Mouse (Mus musculus) frontal cortex, postnatal 25 days (tissue): ENCODE measurements around the gene Rps6ka2.
"Not testable (repeated sequence)": the region's sequence is repeated elsewhere in the genome, so short reads cannot be mapped to it uniquely, and the experiment has no call there.

Source experiments
- DNase-seq, 2 experiments: peaks; one replicate each; pipeline ENCODE4 v3.0.0; 2022; ENCODE audit warnings: low spot score in 2 of 2

Rps6ka2 gene

DNA sequence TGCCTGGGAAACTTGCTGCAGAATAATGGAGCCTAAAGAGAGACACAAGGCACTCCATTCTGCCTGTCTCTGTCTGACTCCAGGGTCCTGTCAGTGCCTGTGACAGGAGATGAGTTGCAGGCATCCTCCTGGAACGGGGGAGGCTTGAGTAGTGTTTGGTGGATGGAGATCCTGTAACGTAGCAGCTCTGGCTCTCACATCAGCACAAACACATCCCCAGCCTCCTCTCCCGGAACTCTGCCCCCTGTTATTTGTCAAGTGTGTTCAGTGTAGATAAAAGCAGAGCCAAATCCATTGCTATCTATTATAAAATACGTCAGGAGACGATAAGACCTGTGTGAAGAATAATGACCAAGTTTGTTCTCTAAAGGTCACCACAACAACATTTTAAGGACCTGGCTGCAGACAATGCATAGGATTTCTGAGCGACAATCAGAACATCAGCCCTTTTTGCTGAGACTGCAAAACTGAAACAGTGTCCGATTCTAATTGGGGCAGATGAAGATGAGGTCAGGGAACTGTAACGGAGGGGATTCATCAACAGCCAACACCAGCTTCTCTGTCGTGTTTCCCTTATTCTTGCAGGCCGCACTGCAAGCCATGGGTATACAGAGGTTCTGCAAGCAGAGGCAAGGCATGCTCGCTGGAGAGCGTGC, 99.4 kb downstream of the Rps6ka2 start:
- no peak for DNase-seq

DNA sequence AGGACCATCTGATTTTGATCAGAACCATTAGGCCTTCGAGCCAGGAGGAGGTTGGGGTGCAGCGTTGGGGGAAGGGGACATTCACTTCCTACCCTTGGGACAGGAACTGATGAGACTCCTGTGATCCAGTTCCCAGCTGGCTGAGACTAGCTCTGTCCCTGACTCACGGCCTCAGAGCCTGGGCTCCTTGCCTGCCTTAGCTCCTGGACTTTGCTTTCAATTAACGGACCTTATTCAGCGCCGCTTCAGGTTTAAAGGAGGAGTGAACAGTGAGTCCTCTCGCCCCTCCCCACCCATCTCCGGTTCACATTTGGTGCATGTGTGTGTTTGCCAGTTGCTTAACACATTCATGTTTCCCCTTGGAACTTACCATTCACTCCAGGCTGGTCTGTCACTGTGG, 100.6 kb downstream of the Rps6ka2 start:
- no peak for DNase-seq

DNA sequence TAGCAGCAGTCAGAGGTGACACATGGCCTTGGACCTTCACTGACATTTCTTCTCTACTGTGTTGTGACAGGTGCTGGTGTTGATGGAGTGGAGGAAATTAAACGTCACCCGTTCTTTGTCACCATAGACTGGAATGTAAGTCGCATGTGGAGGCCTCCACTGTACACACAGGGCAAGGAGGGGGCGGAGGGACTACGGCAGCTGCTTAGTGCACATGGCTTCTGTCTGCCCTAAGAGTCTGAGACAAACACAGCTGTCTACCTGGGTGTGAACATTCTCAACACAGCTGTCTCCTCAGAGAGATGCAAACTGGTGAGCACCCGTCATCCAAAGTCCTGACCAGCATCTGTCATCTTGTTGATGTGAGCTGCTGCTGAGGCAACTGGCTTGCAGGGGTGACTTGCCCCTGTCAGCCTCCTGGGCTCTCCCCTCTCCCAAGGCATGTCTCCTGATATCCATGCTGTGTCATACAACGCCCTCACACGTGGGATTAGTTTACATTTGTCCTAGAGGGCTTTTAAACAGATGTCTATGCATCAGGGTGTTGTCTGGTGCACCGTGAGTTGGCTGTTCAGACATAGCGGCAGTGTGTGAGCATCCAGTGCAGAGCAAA, 101.7 kb downstream of the Rps6ka2 start:
- no peak for DNase-seq

DNA sequence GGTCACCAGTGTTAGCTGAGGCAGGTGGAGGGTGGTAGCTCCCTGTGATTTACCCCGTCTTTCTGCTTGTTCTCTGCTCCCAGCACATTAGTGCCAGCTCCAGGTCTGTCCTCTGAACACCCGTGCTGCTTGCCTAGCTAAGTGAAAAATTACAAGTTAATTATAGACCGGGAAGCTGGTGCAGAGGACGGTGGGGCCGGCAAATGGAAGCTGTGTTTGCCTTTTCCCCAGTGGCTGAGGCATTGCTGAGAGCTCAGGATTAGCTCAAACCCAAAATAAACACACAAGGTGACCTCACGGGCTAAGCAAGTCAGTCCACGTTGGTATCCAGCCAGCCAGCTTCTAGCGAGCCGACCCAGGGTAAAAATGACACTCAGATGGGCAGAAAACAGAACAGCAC, 103.1 kb downstream of the Rps6ka2 start:
- DNase-seq: no peak

DNA sequence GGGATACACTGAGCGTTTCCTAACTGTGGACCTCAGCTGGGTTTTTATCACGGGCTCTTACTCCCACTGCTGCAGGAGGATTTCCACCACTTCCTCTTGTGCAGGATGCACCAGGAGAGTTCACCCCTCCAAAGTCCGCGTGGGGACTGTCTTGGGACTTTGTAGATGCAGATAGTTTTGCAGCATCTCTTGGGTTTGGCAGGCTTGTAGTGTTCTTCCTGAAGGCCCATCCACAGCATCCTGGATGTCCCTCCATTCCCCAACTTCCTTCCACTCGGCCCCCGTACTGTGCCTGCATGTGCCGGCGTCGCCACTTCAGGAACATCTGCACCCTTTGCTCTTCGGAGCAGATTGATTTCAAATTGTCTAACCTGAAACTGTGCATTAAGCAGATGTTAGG, 103.9 kb downstream of the Rps6ka2 start:
- no peak for DNase-seq

DNA sequence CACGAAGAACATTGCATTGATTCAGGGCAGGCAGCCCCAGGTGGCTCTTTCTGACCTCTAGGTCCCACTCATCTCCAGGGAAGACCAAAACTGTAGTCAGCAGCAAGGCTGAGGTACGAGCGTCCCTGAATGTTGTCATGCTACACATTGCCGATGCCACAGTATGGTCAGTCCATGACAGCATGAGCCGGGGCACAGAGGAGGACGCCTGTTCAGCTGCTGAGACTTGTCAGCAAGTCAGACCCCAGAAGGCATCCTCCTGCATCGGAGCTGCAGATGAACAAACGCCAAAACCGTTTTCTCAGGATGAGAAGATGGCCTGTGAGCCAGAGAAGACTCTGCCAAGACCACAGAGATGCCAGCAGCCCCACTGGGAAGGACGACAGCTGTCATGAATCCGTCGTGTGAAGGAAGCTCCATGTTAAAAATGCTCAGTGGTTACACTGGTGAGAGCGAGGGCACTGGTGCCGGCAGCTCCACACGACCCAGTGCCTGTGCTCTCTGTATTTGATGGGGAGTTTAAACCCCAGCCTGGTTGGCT, 108.9 kb downstream of the Rps6ka2 start:
- DNase-seq: no peak

DNA sequence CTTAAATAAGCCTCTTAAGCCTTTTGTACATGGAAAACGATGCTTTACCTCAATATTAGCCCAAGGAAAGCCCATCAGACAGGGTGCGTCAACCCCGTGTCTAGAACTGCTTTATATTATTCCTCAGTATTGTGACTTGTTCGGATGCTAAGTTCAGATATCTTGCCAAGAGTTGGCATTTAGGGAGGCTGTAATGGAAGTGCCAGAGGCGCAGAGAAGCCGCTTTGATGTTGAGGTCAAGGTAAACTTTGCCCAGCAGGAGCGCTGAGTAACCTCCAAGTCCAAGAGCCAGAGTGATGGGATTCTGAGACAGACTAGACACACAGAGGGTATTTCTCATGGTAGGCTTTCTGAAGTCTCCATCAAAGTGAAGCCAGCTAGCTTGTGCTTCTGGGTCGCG, 109.3 kb downstream of the Rps6ka2 start:
- DNase-seq: no peak

DNA sequence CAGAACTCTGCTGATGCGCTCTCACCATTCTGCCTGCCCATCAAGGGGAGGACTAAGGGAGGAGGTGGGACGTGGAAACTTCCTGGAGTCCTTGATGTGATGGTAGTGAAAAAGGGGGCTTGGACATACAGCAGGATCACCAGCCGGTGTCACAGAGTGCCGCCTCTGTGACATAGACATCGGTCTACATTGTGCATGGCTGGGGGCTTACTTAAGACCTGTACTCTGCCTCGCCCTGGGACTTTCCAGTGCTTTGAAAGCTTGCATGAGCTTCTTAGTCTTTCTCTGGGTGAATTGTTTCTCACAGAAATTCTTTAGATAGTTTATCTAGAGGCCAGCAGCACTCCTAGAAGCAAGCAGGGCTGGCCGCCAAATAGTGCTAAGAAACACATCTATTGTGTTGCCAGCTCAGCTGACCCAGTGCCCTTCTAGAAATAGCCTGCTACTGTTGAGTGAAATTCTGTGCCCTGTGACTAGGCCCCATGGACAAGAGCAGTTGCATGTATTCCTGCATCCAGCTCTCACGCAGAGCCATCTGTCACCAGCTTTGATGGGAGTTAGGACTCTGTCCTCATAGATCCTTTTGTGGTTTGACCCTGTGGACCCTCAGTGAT, 114.5 kb downstream of the Rps6ka2 start:
- no peak for DNase-seq

DNA sequence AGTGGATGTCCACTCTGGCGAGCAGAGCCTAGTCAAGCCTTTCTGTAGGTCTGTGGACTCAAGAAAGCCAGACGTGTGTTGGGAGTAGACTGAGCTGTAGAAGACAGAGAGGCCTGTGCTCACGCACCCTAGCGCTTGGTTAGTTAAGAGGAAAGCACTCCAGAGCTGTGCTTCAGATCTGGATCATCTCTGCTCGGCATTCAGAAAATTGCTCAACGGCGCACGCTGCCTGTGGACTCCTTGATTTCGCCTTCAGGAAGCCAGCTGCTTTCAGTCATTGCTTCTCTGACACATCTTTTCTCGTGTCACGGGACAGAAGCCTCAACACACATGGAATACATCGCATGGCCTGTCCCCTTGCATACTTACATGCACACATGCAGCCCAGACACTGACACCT, 115.4 kb downstream of the Rps6ka2 start:
- DNase-seq: no peak

DNA sequence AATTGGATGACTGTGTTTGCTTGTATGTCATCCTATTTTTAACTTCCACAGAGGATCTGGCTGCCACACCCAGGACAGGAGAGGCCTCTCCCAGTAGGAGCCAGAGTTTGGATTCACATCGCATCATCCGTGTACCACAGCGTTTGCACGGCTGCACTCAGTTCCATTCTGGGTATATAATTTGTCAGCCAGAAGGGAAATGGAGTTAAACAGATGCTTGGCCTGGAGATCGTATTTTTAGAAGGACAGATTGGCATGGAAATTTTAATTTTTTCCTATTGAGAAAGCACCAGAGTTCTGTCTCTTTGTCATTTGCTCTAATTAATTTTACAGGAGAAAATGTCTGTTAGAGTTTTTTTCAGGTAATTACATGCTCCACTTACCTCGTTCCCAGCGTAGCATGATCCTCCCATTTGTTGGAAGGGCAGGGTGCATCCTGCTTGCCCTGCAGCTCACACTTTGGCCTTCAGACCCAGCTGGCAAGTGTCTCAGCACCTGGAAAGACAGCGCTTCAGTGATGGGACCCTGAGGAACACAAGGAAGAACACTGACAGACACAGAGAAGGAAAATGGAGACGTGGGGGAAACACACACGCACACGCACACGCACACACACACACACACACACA, 116.6 kb downstream of the Rps6ka2 start:
- no peak for DNase-seq

DNA sequence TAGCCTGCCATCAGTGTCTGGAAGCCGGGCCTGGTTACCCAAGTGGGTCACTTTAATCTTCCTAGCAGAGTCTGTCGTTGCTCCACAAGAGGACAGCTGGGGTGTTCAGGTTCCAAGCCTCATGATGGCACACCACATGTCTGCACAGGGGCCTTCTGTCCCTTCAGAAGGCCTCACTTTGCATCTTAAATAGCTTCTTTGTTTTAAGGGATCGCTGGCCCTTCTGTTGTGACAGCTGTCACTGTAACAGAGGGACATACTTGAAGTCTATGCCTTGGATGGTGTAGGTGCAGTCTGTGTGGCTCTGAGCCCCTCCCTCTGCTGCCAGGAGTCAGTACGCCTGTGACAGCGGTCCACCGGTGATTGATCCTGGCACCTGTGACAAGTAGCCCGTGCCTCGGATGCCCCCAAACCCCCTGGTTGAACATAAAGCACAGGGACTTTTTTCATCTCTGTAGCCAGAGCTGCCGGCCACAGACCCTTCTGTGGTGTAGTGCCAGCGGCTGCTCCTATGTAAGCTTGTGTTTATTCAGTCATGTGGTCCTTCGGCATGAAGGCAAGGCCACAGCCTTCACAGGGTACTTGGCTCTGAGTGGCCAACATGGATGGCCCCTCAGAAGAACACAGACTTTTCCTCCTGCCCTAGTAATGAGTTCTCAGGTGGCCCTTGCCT, 122.2 kb downstream of the Rps6ka2 start:
- no peak for DNase-seq

DNA sequence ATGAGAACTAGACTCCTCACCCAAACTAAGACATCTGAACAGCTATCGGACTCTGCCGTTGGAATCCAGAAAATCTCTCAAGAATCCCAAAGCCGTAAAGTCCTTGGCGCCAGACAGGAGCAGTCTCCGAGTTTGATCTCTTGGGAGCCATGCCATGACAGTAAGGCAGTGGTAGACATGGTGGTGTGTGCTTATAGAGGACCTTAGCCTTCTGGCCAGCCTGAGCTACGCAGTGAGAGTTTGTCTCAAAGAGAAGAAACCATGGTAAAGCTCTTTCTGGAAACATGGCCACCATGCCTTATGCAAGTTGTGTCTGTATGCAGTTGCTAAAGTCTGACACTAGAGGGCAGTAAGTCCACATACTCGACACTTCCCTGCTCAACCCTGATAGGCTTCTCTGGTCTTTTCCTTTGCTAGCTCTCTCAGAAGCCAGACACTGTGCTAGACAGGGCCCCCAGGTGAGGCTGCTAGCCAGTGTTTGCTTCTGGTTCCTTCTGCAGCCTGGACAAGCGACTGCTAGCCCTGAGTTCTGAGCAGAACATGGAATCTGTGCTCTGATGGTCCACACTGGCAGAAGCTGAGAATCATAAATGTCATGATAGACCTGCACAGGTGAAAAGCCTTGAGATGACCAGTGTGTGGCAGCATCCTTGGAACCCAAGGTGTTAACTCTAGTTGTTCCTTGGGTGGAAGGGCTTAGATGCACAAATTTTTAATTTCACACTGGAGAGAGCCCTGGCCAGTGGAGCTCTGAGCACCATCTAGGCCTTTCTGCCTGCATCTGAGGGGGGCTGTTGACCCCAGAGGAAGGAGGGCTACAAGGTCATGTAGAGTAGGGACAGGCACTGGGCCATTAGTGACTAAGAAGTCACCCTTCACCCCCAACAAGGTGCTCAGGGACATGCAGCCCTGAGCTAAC, 136.6 kb downstream of the Rps6ka2 start:
- DNase-seq: peak in 1 of 2 experiments; percentile 36

DNA sequence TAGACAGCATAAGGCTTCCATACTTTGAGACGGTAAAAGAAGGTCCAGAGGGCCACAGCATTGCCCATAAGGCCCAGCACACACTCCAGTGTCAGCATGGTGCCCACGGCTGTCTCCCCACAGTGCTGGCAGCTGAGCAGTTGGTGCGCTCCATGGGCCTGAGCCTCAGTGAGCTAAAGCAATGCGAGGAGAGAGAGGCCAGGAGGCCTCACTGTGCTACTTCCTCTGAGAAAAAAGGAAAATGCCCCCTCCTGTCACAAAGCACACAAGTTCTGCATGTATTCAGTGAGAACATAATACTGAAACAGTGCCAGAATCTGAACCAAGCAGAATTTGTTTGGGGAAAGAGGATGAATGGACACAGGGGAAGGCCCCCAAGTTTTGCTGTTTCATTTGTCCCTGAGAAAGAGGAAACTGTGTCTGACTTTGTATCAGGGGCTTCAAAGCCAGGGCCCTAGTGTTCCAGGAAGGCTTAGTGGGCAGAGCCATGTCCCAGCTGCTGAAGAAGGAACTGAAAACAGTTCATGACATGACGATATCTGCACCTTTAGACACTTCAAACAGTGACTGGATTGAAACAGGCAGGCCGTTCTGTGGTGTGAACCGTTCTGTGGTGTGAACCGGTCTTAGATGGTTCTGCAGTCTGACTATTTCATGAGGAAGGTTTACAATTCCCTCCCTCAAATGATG, 145.9 kb downstream of the Rps6ka2 start:
- DNase-seq: not testable (repeated sequence)

DNA sequence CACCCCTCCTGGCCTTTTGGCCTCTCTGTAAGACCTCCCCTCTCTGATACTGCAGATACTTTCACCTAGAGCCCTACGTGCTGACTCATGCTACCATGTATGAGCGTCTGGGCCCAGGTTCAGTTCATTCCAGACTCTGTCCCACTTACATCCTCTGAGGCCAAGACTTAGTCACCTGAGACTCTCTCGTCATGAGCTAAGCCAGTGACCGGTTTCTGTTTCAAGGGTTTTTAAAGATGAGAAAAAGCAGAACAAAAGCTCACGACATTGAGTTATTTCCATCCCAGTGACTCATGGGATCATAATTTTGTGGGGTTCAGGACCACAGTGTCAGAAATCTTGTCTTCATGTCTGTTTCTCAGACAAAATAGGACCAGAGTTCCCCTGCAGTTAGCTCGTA, 149.9 kb downstream of the Rps6ka2 start:
- not testable (repeated sequence) for DNase-seq

DNA sequence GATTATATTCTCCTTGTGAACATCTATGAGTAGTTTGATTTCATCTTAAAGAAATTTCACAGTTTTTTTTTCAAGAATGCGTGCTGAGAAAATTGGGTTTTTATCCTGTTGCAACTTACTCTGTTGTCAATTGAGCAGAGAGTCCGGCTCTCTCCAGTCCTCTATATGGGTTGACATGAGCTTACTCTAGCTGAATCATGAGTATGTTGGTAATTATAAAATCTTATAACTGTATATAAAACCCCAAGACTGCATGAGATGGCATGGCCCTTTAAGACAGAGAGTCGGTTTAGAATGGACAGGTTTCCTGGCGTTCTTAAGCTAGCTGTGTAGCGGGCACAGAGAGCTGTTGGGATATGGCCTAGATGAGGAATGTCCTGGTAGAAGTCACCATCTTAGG, 154.4 kb downstream of the Rps6ka2 start, which contains the start of gene Tcp10a:
Gene Tcp10a (plus strand): TSS at position 301 of the 400 bp plus-strand sequence.
- not testable (repeated sequence) for DNase-seq

DNA sequence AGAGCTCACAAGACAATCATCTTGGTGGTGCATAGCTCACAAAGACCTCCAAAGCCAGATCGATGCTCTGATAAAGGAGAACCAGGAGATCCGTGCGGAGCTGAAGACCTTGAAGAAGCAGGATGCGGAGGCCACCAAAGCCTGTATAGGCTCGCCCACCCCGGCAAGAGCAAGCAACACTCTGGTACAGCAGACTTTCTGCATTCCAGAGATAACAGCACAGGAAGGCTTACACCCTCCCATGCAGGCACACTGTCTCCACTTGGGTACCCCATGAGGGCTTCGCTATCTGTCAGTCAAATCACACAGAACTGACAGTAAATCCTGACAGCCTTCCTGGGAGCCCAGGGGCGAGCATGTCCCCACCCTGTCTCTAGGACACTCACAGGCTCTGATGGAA, 156.5 kb downstream of the Rps6ka2 start:
- DNase-seq: not testable (repeated sequence)

DNA sequence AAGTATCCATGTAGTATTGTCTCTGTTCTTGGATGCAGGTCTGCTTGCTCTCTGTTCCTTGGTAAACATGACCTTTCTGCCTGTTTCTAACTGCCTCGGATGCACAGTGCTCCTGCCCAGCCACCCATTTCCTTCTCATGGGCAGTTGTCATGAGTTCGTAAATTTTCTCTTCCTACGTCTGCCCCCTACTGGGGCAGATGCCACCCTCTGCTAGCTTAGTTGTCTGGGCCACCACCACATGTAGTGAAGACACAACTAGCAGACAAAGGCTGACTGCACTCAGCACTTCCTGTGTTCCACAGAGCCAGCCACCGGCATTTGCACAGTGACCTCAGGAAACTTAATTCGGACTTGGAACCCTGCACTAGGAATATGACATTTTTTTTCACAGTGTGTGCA, 162.8 kb downstream of the Rps6ka2 start:
- not testable (repeated sequence) for DNase-seq

DNA sequence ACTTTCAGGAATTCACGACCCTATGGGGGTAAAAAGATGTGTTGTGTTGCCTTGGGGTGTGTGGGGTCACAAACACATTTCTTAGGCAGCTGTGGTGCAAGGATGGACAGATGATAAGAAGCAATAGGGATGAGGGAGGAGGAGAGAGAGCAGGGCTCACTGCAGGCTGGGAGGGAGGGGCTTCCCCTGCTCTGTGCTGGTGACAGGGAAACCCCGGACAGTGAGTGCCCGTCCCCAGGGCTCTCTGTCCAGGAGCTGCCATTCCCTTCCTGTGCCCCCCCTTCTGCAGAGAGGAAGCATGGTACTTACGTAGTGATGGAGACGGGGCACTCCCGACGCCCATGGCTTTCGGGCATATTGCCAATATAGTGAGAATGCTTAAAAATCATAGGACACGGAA, 167.5 kb downstream of the Rps6ka2 start:
- not testable (repeated sequence) for DNase-seq

DNA sequence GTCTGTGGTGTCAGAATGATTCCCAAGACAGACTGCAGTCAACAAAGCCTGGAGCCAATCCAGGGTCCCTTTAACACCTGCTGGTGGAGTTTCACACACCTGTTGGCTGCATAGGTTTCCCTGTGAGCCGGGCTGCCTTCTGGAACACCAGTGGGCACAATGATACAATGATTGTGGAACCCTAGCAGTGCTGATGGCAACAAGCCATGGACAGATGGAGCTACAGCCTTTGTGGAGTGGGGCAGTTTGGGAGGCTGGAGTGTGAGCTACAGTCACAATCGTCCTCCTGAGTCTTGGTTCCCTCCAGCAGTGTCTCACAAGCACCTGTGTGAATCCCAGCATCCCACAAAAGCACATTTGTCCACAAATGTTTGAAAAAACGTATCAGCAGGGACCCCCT, 178.8 kb downstream of the Rps6ka2 start:
- DNase-seq: not testable (repeated sequence)

DNA sequence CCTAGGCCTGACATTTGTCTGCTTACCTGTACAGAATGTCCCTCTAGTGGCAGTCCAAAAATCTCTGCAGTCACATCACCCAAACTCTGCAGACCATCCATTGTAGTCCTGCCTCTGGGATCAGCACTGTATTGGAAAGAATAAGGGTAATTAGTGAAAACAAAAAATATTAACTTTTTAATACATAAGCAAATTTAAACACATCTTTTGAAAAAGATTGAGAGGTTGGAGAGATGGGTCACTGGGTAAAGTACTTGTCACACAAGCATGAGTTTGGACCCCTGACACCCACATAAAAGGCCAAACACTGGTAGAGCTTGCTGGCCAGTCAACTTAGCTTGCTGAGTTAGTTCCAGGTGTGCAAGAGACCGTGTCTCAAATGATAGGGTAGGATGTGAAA, 182.7 kb downstream of the Rps6ka2 start, which contains the start of gene Ttll2:
Gene Ttll2 (minus strand): TSS at position 101 of the 400 bp plus-strand sequence.
- DNase-seq: not testable (repeated sequence)
